Mouse (Mus musculus) liver, postnatal 0 days (tissue): ENCODE data around the gene Tmem222. TPM values are rescaled to one million over a fixed set of nuclear protein-coding genes. Genes with fewer than 3 reads are reported as not detected.

Experiments used
- ATAC-seq: fragments of 200-750 bp; cut with Nextera tagmentation; 2 replicates; pipeline ENCODE4 v1.8.0; 2017; ENCODE audit warnings: mild to moderate bottlenecking, moderate library complexity
- DNase-seq: peaks from one replicate; pipeline ENCODE4 v3.0.0-alpha.2; 2016
- H3K27ac ChIP-seq: fragments of 300-500 bp; sonication (generic); 2 replicates; pipeline ENCODE4 v1.5.1; 2014; ENCODE audit warnings: antibody characterized with exemption, moderate library complexity, mild to moderate bottlenecking, low read depth
- H3K27me3 ChIP-seq: fragments of 300-500 bp; sonication (generic); 2 replicates; pipeline ENCODE4 v1.6.1; 2014; ENCODE audit warnings: low read length, control low read depth, mixed read lengths; ENCODE audit not compliant: insufficient read depth
- H3K36me3 ChIP-seq: fragments of 300-500 bp; sonication (generic); replicated peaks from 2 replicates; pipeline ENCODE4 v1.6.1; 2014; ENCODE audit warnings: mild to moderate bottlenecking, control low read depth, low read length, moderate library complexity, mixed read lengths; ENCODE audit not compliant: insufficient read depth
- H3K4me1 ChIP-seq: fragments of 300-500 bp; sonication (generic); 2 replicates; pipeline ENCODE4 v1.6.1; 2014; ENCODE audit warnings: antibody characterized with exemption, mild to moderate bottlenecking, control low read depth; ENCODE audit not compliant: insufficient read depth
- H3K4me2 ChIP-seq: fragments of 300-500 bp; sonication (generic); 2 replicates; pipeline ENCODE4 v1.6.1; 2014; ENCODE audit warnings: low read depth, mild to moderate bottlenecking, low read length, moderate library complexity, mixed read lengths
- H3K4me3 ChIP-seq: fragments of 300-500 bp; sonication (generic); 2 replicates; pipeline ENCODE4 v1.5.1; 2014; ENCODE audit warnings: low read depth, low read length
- H3K9ac ChIP-seq: fragments of 300-500 bp; sonication (generic); replicated peaks from 2 replicates; pipeline ENCODE4 v1.6.1; 2014; ENCODE audit warnings: mild to moderate bottlenecking, moderate library complexity
- H3K9me3 ChIP-seq: fragments of 300-500 bp; sonication (generic); 2 replicates; pipeline ENCODE4 v1.6.1; 2016; ENCODE audit warnings: mild to moderate bottlenecking, control low read depth, low read length, mixed read lengths
- CTCF ChIP-seq: sonication (generic); IDR thresholded peaks from 2 replicates; pipeline ENCODE4 v1.5.1; 2016; ENCODE audit warnings: antibody characterized with exemption, low read depth
- EP300 ChIP-seq: IDR thresholded peaks from 2 replicates; pipeline ENCODE4 v1.6.1; 2016; ENCODE audit warnings: antibody characterized with exemption, low read depth, mild to moderate bottlenecking
- WGBS: fragments of 180-500 bp; shearing (Covaris S2); extraction: QIAGEN DNeasy Blood & Tissue Kit; methylation state at CpG from one replicate; pipeline ENCODE4 v1.1.7; 2014; ENCODE audit not compliant: insufficient replicate concordance; 5-methylcytosine and 5-hydroxymethylcytosine counted together
- polyA plus RNA-seq: library from polyadenylated mRNA; unstranded; fragments of >200 nt; fragmentation: Nextera tagmentation; extraction: Ambion mirVana; gene quantifications from 2 replicates; pipeline ENCODE4 v1.2.1, GENCODE M21; 2015

The Tmem222 gene
- polyA plus RNA-seq, result 29.6 and 30.8 TPM in 2 replicates

DNA sequence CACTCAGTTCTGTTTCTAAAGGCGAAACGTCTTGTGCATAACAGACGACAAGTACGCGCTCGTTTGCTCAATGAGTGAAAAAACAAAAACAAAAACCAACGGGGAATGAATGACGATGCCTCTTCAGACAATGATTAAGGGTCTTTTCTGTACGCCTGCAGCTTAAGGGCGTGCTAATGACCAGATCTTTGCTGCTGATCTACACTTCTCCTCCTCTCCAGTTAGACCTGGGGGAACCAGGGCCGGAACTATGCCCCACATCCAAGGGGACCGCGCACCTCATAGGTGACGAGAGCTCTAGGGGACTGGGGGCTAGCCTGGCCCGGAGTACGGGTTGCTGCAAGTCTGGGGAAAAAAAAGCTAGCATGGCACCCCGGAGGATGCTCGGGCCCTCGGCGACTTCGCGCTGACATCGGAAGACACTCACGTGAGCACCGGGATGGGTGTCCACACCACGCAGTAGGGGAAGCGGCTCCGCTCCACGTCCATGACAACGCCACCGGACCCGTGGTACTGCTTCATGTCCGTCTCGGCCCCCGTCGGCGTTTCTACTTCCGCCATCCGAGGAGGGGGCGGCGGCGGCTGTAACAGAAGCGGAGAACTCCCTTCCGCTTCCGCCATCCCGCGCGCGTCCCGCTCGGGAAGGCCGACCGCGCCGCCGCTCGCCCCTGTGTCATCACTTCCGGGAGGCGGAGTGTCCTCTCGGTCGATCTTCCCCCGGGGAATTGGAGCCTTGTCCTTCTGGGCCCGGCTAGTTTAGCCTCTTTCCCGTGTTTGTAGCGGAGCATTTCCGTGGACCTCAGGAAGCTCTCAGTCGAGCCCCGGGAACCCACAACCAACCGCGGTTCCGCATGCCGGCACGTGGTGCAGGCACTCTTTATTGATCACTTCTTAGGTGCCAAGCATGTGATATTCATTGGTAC, at the start of gene Tmem222:
Gene Tmem222 (minus strand): TSS at position 689 of the 923 bp plus-strand sequence.
- no peaks in the 10 kb centered on the region for H3K9me3 ChIP-seq
- peaks cover 14% of the 10 kb centered on the region for H3K36me3 ChIP-seq
- H3K27me3 ChIP-seq, result no peaks in the 10 kb centered on the region
- H3K27ac ChIP-seq, result peak within 1 kb of the TSS; percentile 85
- TF ChIP-seq CTCF (no peak), EP300 (peak; percentile 74)
- WGBS, result under 1% methylated on average over 73 of the region's 73 CpGs
- H3K9ac ChIP-seq, result peak within 1 kb of the TSS; percentile 79
- ATAC-seq (peak; percentile 97), DNase-seq (peak; percentile 95)
- peak within 1 kb of the TSS; percentile 76 for H3K4me3 ChIP-seq
- peak within 1 kb of the TSS; percentile 79 for H3K4me2 ChIP-seq
- H3K4me1 ChIP-seq, result peaks cover 18% of the 10 kb centered on the region

DNA sequence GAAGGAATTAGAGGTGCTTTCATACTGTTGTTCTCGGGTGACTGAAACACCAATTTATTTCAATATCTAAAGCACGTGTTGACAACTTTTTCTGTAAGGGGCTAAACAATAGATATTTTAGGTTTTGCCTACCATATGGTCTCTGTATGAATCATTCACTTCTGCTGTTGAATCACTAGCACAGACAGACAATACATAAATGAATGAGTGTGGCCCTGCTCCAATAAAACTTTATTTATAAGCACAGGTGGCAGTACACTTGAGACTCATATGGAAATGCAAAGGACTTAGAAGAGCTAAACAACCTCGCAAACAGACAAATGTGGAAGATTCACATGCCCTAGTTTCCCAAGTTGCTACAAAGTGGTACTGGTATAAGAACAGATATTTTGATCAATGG, 42.1 kb upstream of the Tmem222 start:
- ATAC-seq, result no peak
- no peak for TF ChIP-seq EP300
- no peak for TF ChIP-seq CTCF
- H3K27ac ChIP-seq, result no peak overlapping the region
- no peaks in the 10 kb centered on the region for H3K4me1 ChIP-seq
- no peaks in the 10 kb centered on the region for H3K9me3 ChIP-seq
- H3K36me3 ChIP-seq, result peaks cover 16% of the 10 kb centered on the region
- whole genome bisulfite sequencing, result 85% methylated on average over 3 of the region's 3 CpGs
- no peak for DNase-seq
- no peak overlapping the region for H3K4me3 ChIP-seq
- H3K27me3 ChIP-seq, result no peaks in the 10 kb centered on the region
- H3K9ac ChIP-seq, result no peak overlapping the region
- H3K4me2 ChIP-seq, result no peak overlapping the region

GRCm38 (mm10) chr4:133315991-133316390, 38.4 kb upstream of the Tmem222 start:
- no peaks in the 10 kb centered on the region for H3K4me1 ChIP-seq
- H3K36me3 ChIP-seq, result peaks cover 16% of the 10 kb centered on the region; the same call in 1 of the 2 replicates
- no peak overlapping the region for H3K4me2 ChIP-seq
- H3K9ac ChIP-seq, result no peak overlapping the region
- WGBS, result 87% methylated on average over 5 of the region's 5 CpGs
- TF ChIP-seq CTCF (no peak), EP300 (no peak)
- no peak overlapping the region for H3K27ac ChIP-seq
- H3K27me3 ChIP-seq, result no peaks in the 10 kb centered on the region
- no peak overlapping the region for H3K4me3 ChIP-seq
- DNase-seq (no peak), ATAC-seq (no peak)
- no peaks in the 10 kb centered on the region for H3K9me3 ChIP-seq

DNA sequence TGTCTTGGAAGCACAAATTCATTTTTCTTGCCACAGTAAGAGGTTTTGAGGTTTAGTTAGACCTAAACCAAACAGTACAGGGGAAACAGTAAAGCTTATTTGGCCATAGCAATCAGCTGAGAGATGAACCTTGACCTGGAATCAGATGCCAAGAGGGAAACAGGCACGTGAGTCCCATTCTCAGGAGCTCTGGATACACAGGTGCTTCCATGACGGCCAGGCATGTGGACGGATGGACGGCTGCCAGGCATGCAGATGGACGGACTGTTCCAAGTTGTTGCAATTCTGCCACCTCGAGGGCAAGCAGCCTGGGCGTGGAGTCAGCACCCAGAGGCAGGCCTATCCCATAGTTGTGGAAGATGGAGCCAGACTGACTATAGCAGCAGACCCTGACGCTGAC, 37.3 kb upstream of the Tmem222 start:
- H3K36me3 ChIP-seq, result peaks cover 10% of the 10 kb centered on the region; the same call in 1 of the 2 replicates
- 74% methylated on average over 8 of the region's 8 CpGs for WGBS
- H3K4me2 ChIP-seq, result no peak overlapping the region
- peak; percentile 21; the same call in 1 of the 2 replicates for TF ChIP-seq EP300
- TF ChIP-seq CTCF, result 0 out of 2 replicates have a peak, but pooled peaks have one; percentile 5
- ATAC-seq (peak; percentile 93), DNase-seq (peak; percentile 82)
- no peaks in the 10 kb centered on the region for H3K27me3 ChIP-seq
- H3K4me1 ChIP-seq, result no peaks in the 10 kb centered on the region
- no peak overlapping the region for H3K27ac ChIP-seq
- no peaks in the 10 kb centered on the region for H3K9me3 ChIP-seq
- no peak overlapping the region for H3K9ac ChIP-seq
- no peak overlapping the region for H3K4me3 ChIP-seq

DNA sequence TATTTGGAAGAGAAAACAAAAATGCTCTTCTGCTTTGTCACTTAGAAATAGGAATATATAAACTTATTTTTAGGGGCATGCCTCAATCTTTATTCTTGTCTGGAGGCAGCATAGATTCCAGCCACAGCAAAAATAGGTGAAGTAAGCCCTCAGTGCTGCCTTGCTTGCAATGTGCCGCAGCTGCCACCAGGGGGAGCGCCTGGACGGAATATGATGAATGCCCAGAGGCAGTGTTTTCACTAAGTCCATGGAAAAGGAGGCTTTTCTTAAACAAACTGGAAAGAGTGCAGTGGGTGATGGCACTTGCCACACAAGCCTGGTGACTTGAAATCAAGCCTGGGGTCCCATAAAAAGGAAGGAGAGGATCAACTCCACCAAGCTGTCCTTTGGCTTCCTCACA, 32.4 kb upstream of the Tmem222 start:
- WGBS, result 0% methylated on average over 3 of the region's 3 CpGs
- Histone ChIP-seq H3K27ac (no peak overlapping the region), H3K4me2 (no peak overlapping the region), H3K27me3 (no peaks in the 10 kb centered on the region), H3K36me3 (peaks cover 8% of the 10 kb centered on the region; the same call in 1 of the 2 replicates), H3K9me3 (no peaks in the 10 kb centered on the region), H3K9ac (no peak overlapping the region), H3K4me1 (no peaks in the 10 kb centered on the region), H3K4me3 (no peak overlapping the region)
- peak; percentile 91 for DNase-seq
- ATAC-seq, result no peak
- peak; percentile 98 for TF ChIP-seq CTCF
- no peak for TF ChIP-seq EP300

DNA sequence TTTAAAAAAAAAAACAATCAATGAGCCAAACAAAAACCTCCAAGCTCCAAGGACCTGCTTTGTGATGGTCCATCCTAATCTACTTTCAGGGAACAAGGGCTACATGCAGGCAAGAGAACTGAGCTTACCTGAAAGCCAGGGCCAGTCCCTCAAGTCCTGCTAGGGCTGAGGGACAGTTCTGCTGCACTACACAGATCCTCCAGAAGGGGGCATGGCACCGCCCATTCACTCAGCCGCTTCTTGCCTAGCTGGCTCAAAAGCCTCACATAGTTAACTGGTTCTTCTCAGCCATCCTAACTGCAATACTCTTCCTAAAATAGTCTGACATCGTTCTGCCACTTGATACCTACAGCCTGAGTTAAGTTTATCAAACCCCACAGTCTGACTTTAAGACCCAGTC, 29.7 kb upstream of the Tmem222 start:
- no peaks in the 10 kb centered on the region for H3K9me3 ChIP-seq
- no peak overlapping the region for H3K4me2 ChIP-seq
- no peak overlapping the region for H3K9ac ChIP-seq
- ATAC-seq, result no peak
- H3K27ac ChIP-seq, result no peak overlapping the region
- TF ChIP-seq CTCF (peak; percentile 82), EP300 (no peak)
- H3K4me1 ChIP-seq, result no peaks in the 10 kb centered on the region
- DNase-seq, result peak; percentile 71
- 45% methylated on average over 3 of the region's 3 CpGs for WGBS
- H3K27me3 ChIP-seq, result no peaks in the 10 kb centered on the region
- peaks cover 5% of the 10 kb centered on the region; the same call in 1 of the 2 replicates for H3K36me3 ChIP-seq
- H3K4me3 ChIP-seq, result no peak overlapping the region
